Mouse (Mus musculus) pancreas, adult 10 weeks (tissue): ENCODE data around the gene Cxcr5. TPM values are rescaled to one million over a fixed set of nuclear protein-coding genes. Genes with fewer than 3 reads are reported as not detected.

Source experiments
- polyA plus RNA-seq: library from polyadenylated mRNA; stranded (reverse); fragments of 350-450 nt; fragmentation: Illumina TruSeq; extraction: RNeasy Lipid Tissue Mini Kit (QIAGEN cat#74804); gene quantifications from one replicate; pipeline ENCODE4 v1.2.3, GENCODE M21; 2015; ENCODE audit warnings: low read depth, low replicate concordance; ENCODE audit not compliant: insufficient read depth

Cxcr5 gene
- polyA plus RNA-seq: not detected

GRCm38 (mm10) chr9:44561597-44561996, at the start of gene Cxcr5:
Cxcr5 (minus strand) TSS chr9:44561877.

GRCm38 (mm10) chr9:44604779-44605615, 43.3 kb upstream of the Cxcr5 start, which contains the start of gene Ddx6:
Ddx6 (plus strand) TSS chr9:44604892.

GRCm38 (mm10) chr9:44482552-44482951, 79.1 kb downstream of the Cxcr5 start, which contains the start of gene Bcl9l:
Bcl9l (plus strand) TSS chr9:44482825.

Other genes starting within 250 kb of the Cxcr5 start
- 7.6 TPM for gene C2cd2l, start 241.6 kb downstream of the Cxcr5 start, polyA plus RNA-seq
- 13.7 TPM for gene Dpagt1, start 235.9 kb downstream of the Cxcr5 start, polyA plus RNA-seq
- gene H2afx, start 227.2 kb downstream of the Cxcr5 start, polyA plus RNA-seq: 5.7 TPM
- gene Hmbs, start 217.6 kb downstream of the Cxcr5 start, polyA plus RNA-seq: 13.2 TPM
- gene Vps11, start 200.2 kb downstream of the Cxcr5 start, polyA plus RNA-seq: 10.4 TPM
- gene Hyou1, start 182.4 kb downstream of the Cxcr5 start, polyA plus RNA-seq: 69.6 TPM
- gene Slc37a4, start 165.0 kb downstream of the Cxcr5 start, polyA plus RNA-seq: 13.2 TPM
- gene Rps25, start 154.7 kb downstream of the Cxcr5 start, polyA plus RNA-seq: 701 TPM
- 19.2 TPM for gene Trappc4, start 154.3 kb downstream of the Cxcr5 start, polyA plus RNA-seq
- gene Ccdc84, start 143.3 kb downstream of the Cxcr5 start, polyA plus RNA-seq: 37.6 TPM
- not detected for gene Foxr1, start 120.7 kb downstream of the Cxcr5 start, polyA plus RNA-seq
- gene Upk2, start 106.9 kb downstream of the Cxcr5 start, polyA plus RNA-seq: not detected
- 7.3 TPM for gene Bcl9l, start 79.1 kb downstream of the Cxcr5 start, polyA plus RNA-seq
- gene Ddx6, start 43.0 kb upstream of the Cxcr5 start, polyA plus RNA-seq: 16.2 TPM
- gene Treh, start 111.4 kb upstream of the Cxcr5 start, polyA plus RNA-seq: not detected
- 17.1 TPM for gene Phldb1, start 173.3 kb upstream of the Cxcr5 start, polyA plus RNA-seq
- 28.1 TPM for gene Arcn1, start 206.0 kb upstream of the Cxcr5 start, polyA plus RNA-seq
- gene Ift46, start 206.0 kb upstream of the Cxcr5 start, polyA plus RNA-seq: 20.0 TPM
- 2.2 TPM for gene Tmem25, start 237.4 kb upstream of the Cxcr5 start, polyA plus RNA-seq
- not detected for gene Ttc36, start 241.2 kb upstream of the Cxcr5 start, polyA plus RNA-seq